Mouse (Mus musculus): ENCODE measurements at regions not wholly inside any gene's neighbourhood (a gene's known extent, or its start where the extent isn't known, plus 50 kb on each side); places are given as distances from the start of the nearest gene placed in this dataset.
"Not testable (repeated sequence)": the region's sequence is repeated elsewhere in the genome, so short reads cannot be mapped to it uniquely, and the experiment has no call there.

- DNase-seq, result no peak
Measured at GRCm38 (mm10) chr13:97333801-97334534, 93.1 kb downstream of the Enc1 start.

GRCm38 (mm10) chr13:97331072-97331471 is 90.2 kb downstream of the Enc1 start:
- no peak for DNase-seq

GRCm38 (mm10) chr13:97321307-97321706 is 80.4 kb downstream of the Enc1 start:
- not testable (repeated sequence) for DNase-seq

GRCm38 (mm10) chr13:97320756-97321155 is 79.9 kb downstream of the Enc1 start:
- DNase-seq, result no peak

GRCm38 (mm10) chr13:97320298-97320697 is 79.4 kb downstream of the Enc1 start:
- no peak for DNase-seq

- no peak for DNase-seq
Measured at GRCm38 (mm10) chr13:97317633-97318032, 76.7 kb downstream of the Enc1 start.

GRCm38 (mm10) chr13:97312420-97313370 is 71.8 kb downstream of the Enc1 start:
- peak; percentile 67 to 68 for DNase-seq

- no peak for DNase-seq
Measured at GRCm38 (mm10) chr13:97311340-97311739, 70.4 kb downstream of the Enc1 start.

GRCm38 (mm10) chr13:97310855-97311189 is 69.9 kb downstream of the Enc1 start:
- DNase-seq, result no peak

GRCm38 (mm10) chr13:97310186-97310854 is 69.4 kb downstream of the Enc1 start:
- DNase-seq, result peak in 1 of 2 experiments; percentile 30

- DNase-seq, result no peak
Measured at GRCm38 (mm10) chr13:97309411-97309810, 68.5 kb downstream of the Enc1 start.

GRCm38 (mm10) chr13:97308431-97308830 is 67.5 kb downstream of the Enc1 start:
- no peak for DNase-seq

Measured in cerebellum, postnatal 10 days (tissue).